ENCODE assay signal across 7 mouse cellular contexts in the genomic region with DNA sequence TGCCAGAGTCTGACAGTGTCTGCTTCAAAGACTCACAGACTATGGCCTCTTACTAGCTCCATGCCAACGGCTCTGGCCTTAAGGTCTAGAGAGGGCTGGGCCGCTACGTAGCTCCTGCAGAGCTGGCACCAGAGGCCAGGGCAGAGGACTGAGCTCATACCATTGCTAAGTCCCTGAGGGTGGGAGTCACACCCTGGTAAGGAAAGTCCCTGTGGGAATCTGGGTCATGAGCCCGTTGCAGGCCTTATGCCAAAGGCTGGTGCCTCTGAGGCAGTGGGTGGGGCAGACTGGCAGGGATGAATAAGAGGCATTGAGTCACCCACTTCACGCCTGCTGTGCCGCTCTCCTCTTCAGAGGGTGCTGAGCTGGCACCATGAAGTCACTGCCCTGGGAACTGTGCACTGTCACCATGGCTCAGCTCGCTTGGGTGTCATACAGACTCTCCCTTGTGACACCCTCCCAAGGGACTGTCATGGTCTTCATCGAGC. TPM values are rescaled to one million over a fixed set of nuclear protein-coding genes. Genes with fewer than 3 reads are reported as not detected.
DNase-seq lines count a peak whose midpoint lies in the region; ATAC-seq lines count a peak whose summit lies in the region.

No protein-coding gene starts in this region.

- ATAC-seq in liver, embryonic 12.5 days = peak; percentile 36; the same call in 1 of the 2 replicates
- ATAC-seq in liver, embryonic 11.5 days (replicated peaks; ENCODE audit: low FRiP score) = no peak

- no peaks in the 10 kb centered on the region for H3K27me3 ChIP-seq in liver, embryonic 12.5 days (replicated peaks)
- no peaks in the 10 kb centered on the region for H3K27me3 ChIP-seq in liver, embryonic 11.5 days (replicated peaks; ENCODE audit: control insufficient read depth, insufficient read depth, low read length)
- no peaks in the 10 kb centered on the region for H3K27me3 ChIP-seq in forebrain, embryonic 10.5 days (ENCODE audit: poor library complexity, severe bottlenecking)

- no peak overlapping the region for H3K27ac ChIP-seq in liver, embryonic 12.5 days
- H3K27ac ChIP-seq in liver, embryonic 11.5 days (ENCODE audit: low read depth, low read length) = no peak overlapping the region
- H3K27ac ChIP-seq in forebrain, embryonic 10.5 days = no peak overlapping the region

- no peak for DNase-seq in liver, embryonic 11.5 days (ENCODE audit: low spot score)
- peak; percentile 48 to 59 for DNase-seq in adrenal gland, adult 18-20 months (ENCODE audit: low spot score in 2 of 2)
- DNase-seq in frontal cortex, postnatal 25 days (ENCODE audit: low spot score in 2 of 2) = peak; percentile 25 to 48
- peak; percentile 89 for DNase-seq in lung, postnatal 25 days (ENCODE audit: low spot score)
- no peak for DNase-seq in forebrain, embryonic 10.5 days (ENCODE audit: extremely low spot score, low spot score)
- no peak for DNase-seq in embryo, embryonic 10 days (ENCODE audit: low spot score)

- no peak overlapping the region for H3K4me2 ChIP-seq in liver, embryonic 12.5 days
- no peak overlapping the region for H3K4me2 ChIP-seq in liver, embryonic 11.5 days

- peaks cover 43% of the 10 kb centered on the region for H3K36me3 ChIP-seq in liver, embryonic 12.5 days
- peaks cover 17% of the 10 kb centered on the region for H3K36me3 ChIP-seq in liver, embryonic 11.5 days (ENCODE audit: control insufficient read depth, insufficient read depth, low read length)
- peaks cover 82% of the 10 kb centered on the region for H3K36me3 ChIP-seq in forebrain, embryonic 10.5 days (replicated peaks)

- H3K9me3 ChIP-seq in liver, embryonic 12.5 days (replicated peaks) = peaks cover 8% of the 10 kb centered on the region; the same call in 1 of the 2 replicates
- H3K9me3 ChIP-seq in liver, embryonic 11.5 days (ENCODE audit: control insufficient read depth, low read length) = 0 out of 2 replicates have a peak, but pooled peaks cover 3% of the 10 kb centered on the region
- peaks cover 10% of the 10 kb centered on the region for H3K9me3 ChIP-seq in forebrain, embryonic 10.5 days

- peaks cover 30% of the 10 kb centered on the region for H3K4me1 ChIP-seq in liver, embryonic 12.5 days
- H3K4me1 ChIP-seq in liver, embryonic 11.5 days (replicated peaks; ENCODE audit: control insufficient read depth, insufficient read depth, low read length) = no peaks in the 10 kb centered on the region
- H3K4me1 ChIP-seq in forebrain, embryonic 10.5 days = no peaks in the 10 kb centered on the region

- H3K9ac ChIP-seq in liver, embryonic 12.5 days = no peak overlapping the region
- no peak overlapping the region for H3K9ac ChIP-seq in liver, embryonic 11.5 days (ENCODE audit: low read depth, low read length)

- no peak overlapping the region for H3K4me3 ChIP-seq in liver, embryonic 12.5 days
- no peak overlapping the region for H3K4me3 ChIP-seq in liver, embryonic 11.5 days (ENCODE audit: low read depth, low read length)
- H3K4me3 ChIP-seq in forebrain, embryonic 10.5 days = no peak overlapping the region

- 75% methylated on average over 8 of the region's 8 CpGs for WGBS in liver, embryonic 12.5 days (ENCODE audit: insufficient replicate concordance)
- 90% methylated on average over 8 of the region's 8 CpGs for WGBS in liver, embryonic 11.5 days
- WGBS in forebrain, embryonic 10.5 days = 91% methylated on average over 8 of the region's 8 CpGs

RNA-seq across cellular contexts. Expression of a gene that starts 12.3 kb away (rescaled TPM):
- 0.21 and 0.81 TPM in 2 replicates for polyA plus RNA-seq in liver, embryonic 12.5 days (2016; fragmentation: Nextera tagmentation; extraction: Ambion mirVana)
- polyA plus RNA-seq in liver, embryonic 11.5 days (2014; fragmentation: Nextera tagmentation; extraction: Ambion mirVana) = 1.7 and 3.5 TPM in 2 replicates
- 1 to 10 TPM; 1.4 to 1.9 TPM for total RNA-seq in adrenal gland, adult 18-20 months (2021)
- polyA plus RNA-seq in forebrain, embryonic 10.5 days (2016; fragmentation: Nextera tagmentation; extraction: Ambion mirVana) = 9.0 and 9.5 TPM in 2 replicates

RNA-seq across cellular contexts. Expression of a gene that starts 30.2 kb away (rescaled TPM):
- polyA plus RNA-seq in liver, embryonic 12.5 days (2016; fragmentation: Nextera tagmentation; extraction: Ambion mirVana) = 15.2 and 16.2 TPM in 2 replicates
- 23.4 and 24.8 TPM in 2 replicates for polyA plus RNA-seq in liver, embryonic 11.5 days (2014; fragmentation: Nextera tagmentation; extraction: Ambion mirVana)
- total RNA-seq in adrenal gland, adult 18-20 months (2021) = 10 to 100 TPM; 16.2 to 16.4 TPM
- polyA plus RNA-seq in forebrain, embryonic 10.5 days (2016; fragmentation: Nextera tagmentation; extraction: Ambion mirVana) = 27.2 and 30.3 TPM in 2 replicates

RNA-seq across cellular contexts. Expression of a gene that starts 35.6 kb away (rescaled TPM):
- 4.6 and 5.5 TPM in 2 replicates for polyA plus RNA-seq in liver, embryonic 12.5 days (2016; fragmentation: Nextera tagmentation; extraction: Ambion mirVana)
- polyA plus RNA-seq in liver, embryonic 11.5 days (2014; fragmentation: Nextera tagmentation; extraction: Ambion mirVana) = 2.1 and 3.1 TPM in 2 replicates
- total RNA-seq in adrenal gland, adult 18-20 months (2021) = 10 to 100 TPM; 19.6 to 34.5 TPM
- 2.4 and 2.8 TPM in 2 replicates for polyA plus RNA-seq in forebrain, embryonic 10.5 days (2016; fragmentation: Nextera tagmentation; extraction: Ambion mirVana)

RNA-seq across cellular contexts. Expression of a gene that starts 39.8 kb away (rescaled TPM):
- 7.8 and 8.9 TPM in 2 replicates for polyA plus RNA-seq in liver, embryonic 12.5 days (2016; fragmentation: Nextera tagmentation; extraction: Ambion mirVana)
- polyA plus RNA-seq in liver, embryonic 11.5 days (2014; fragmentation: Nextera tagmentation; extraction: Ambion mirVana) = 8.7 and 10.0 TPM in 2 replicates
- total RNA-seq in adrenal gland, adult 18-20 months (2021) = 1 to 10 TPM; 5.7 to 7.2 TPM
- polyA plus RNA-seq in forebrain, embryonic 10.5 days (2016; fragmentation: Nextera tagmentation; extraction: Ambion mirVana) = 10.0 and 10.4 TPM in 2 replicates

RNA-seq across cellular contexts. Expression of a gene that starts 58.1 kb away (rescaled TPM):
- 7.0 and 10.0 TPM in 2 replicates for polyA plus RNA-seq in liver, embryonic 12.5 days (2016; fragmentation: Nextera tagmentation; extraction: Ambion mirVana)
- 10.7 and 15.0 TPM in 2 replicates for polyA plus RNA-seq in liver, embryonic 11.5 days (2014; fragmentation: Nextera tagmentation; extraction: Ambion mirVana)
- total RNA-seq in adrenal gland, adult 18-20 months (2021) = 10 to 100 TPM; 16.3 to 20.4 TPM
- polyA plus RNA-seq in forebrain, embryonic 10.5 days (2016; fragmentation: Nextera tagmentation; extraction: Ambion mirVana) = 16.3 and 17.3 TPM in 2 replicates

Comparison
In these comparisons a context has a peak if more than half of its experiments do, and no peak if none do; other contexts are left out.
1. DNase-seq: peak in adrenal gland, adult 18-20 months (2 of 2), frontal cortex, postnatal 25 days (2 of 2) and lung, postnatal 25 days (single experiment); none in liver, embryonic 11.5 days (single experiment), forebrain, embryonic 10.5 days (single experiment) and embryo, embryonic 10 days (single experiment).